Mouse (Mus musculus): ENCODE measurements at regions not wholly inside any gene's neighbourhood (a gene's known extent, or its start where the extent isn't known, plus 50 kb on each side); places are given as distances from the start of the nearest gene placed in this dataset.
A peak's percentile ranks its signal among the peaks of the same experiment; 100 is the strongest.

GRCm38 (mm10) chr12:104607410-104607809, 134.3 kb upstream of the Gsc start:
- DNase-seq (ENCODE audit: low spot score) (no peak), ATAC-seq (ENCODE audit: low FRiP score, low read depth) (no peak)
- Histone ChIP-seq H3K27me3 (ENCODE audit: control insufficient read depth, insufficient read depth, low read length) (no peaks in the 10 kb centered on the region), H3K27ac (replicated peaks; ENCODE audit: low read depth, low read length) (no peak overlapping the region), H3K4me1 (ENCODE audit: control insufficient read depth, insufficient read depth, low read length) (peaks cover 15% of the 10 kb centered on the region), H3K4me3 (replicated peaks; ENCODE audit: low read length) (no peak overlapping the region), H3K4me2 (replicated peaks; ENCODE audit: low read depth, low read length, severe bottlenecking) (no peak overlapping the region), H3K9ac (ENCODE audit: low read depth, low read length, severe bottlenecking) (no peak overlapping the region), H3K36me3 (ENCODE audit: control insufficient read depth, insufficient read depth, low read length) (no peaks in the 10 kb centered on the region), H3K9me3 (ENCODE audit: control insufficient read depth, low read length) (peaks cover 2% of the 10 kb centered on the region)
- TF ChIP-seq POLR2A (IDR thresholded peaks at IDR 0.05; ENCODE audit: borderline replicate concordance, extremely low read depth, insufficient read depth, insufficient read length): no peak
- WGBS: 84% methylated on average over 5 of the region's 5 CpGs

- no peak for ATAC-seq (ENCODE audit: low FRiP score, low read depth)
- Histone ChIP-seq H3K27me3 (ENCODE audit: control insufficient read depth, insufficient read depth, low read length) (no peaks in the 10 kb centered on the region), H3K9me3 (ENCODE audit: control insufficient read depth, low read length) (peaks cover 4% of the 10 kb centered on the region; the same call in 1 of the 2 replicates), H3K9ac (ENCODE audit: low read depth, low read length, severe bottlenecking) (no peak overlapping the region), H3K27ac (replicated peaks; ENCODE audit: low read depth, low read length) (no peak overlapping the region), H3K36me3 (ENCODE audit: control insufficient read depth, insufficient read depth, low read length) (no peaks in the 10 kb centered on the region), H3K4me1 (ENCODE audit: control insufficient read depth, insufficient read depth, low read length) (peaks cover 15% of the 10 kb centered on the region), H3K4me3 (replicated peaks; ENCODE audit: low read length) (no peak overlapping the region), H3K4me2 (replicated peaks; ENCODE audit: low read depth, low read length, severe bottlenecking) (no peak overlapping the region)
- no peak for DNase-seq (ENCODE audit: low spot score)
- WGBS: 41% methylated on average over 24 of the region's 24 CpGs
- no peak for TF ChIP-seq POLR2A (IDR thresholded peaks at IDR 0.05; ENCODE audit: borderline replicate concordance, extremely low read depth, insufficient read depth, insufficient read length)
These were observed 132.6 kb upstream of the Gsc start for GRCm38 (mm10) chr12:104605535-104606399.

GRCm38 (mm10) chr12:104598056-104598455, 124.9 kb upstream of the Gsc start:
- H3K9me3 ChIP-seq (ENCODE audit: control insufficient read depth, low read length): peaks cover 4% of the 10 kb centered on the region; the same call in 1 of the 2 replicates
- no peak overlapping the region for H3K9ac ChIP-seq (ENCODE audit: low read depth, low read length, severe bottlenecking)
- peaks cover 11% of the 10 kb centered on the region for H3K4me1 ChIP-seq (ENCODE audit: control insufficient read depth, insufficient read depth, low read length)
- TF ChIP-seq POLR2A (IDR thresholded peaks at IDR 0.05; ENCODE audit: borderline replicate concordance, extremely low read depth, insufficient read depth, insufficient read length): no peak
- H3K27ac ChIP-seq (replicated peaks; ENCODE audit: low read depth, low read length): no peak overlapping the region
- H3K4me2 ChIP-seq (replicated peaks; ENCODE audit: low read depth, low read length, severe bottlenecking): no peak overlapping the region
- ATAC-seq (ENCODE audit: low FRiP score, low read depth) (no peak), DNase-seq (ENCODE audit: low spot score) (no peak)
- H3K27me3 ChIP-seq (ENCODE audit: control insufficient read depth, insufficient read depth, low read length): no peaks in the 10 kb centered on the region
- no peak overlapping the region for H3K4me3 ChIP-seq (replicated peaks; ENCODE audit: low read length)
- no peaks in the 10 kb centered on the region for H3K36me3 ChIP-seq (ENCODE audit: control insufficient read depth, insufficient read depth, low read length)
- 72% methylated on average over 2 of the region's 2 CpGs for WGBS

GRCm38 (mm10) chr12:104593526-104594155, 120.5 kb upstream of the Gsc start:
- no peak overlapping the region for H3K9ac ChIP-seq (ENCODE audit: low read depth, low read length, severe bottlenecking)
- TF ChIP-seq POLR2A (IDR thresholded peaks at IDR 0.05; ENCODE audit: borderline replicate concordance, extremely low read depth, insufficient read depth, insufficient read length): no peak

GRCm38 (mm10) chr12:104592791-104593525, 119.8 kb upstream of the Gsc start:
- H3K4me3 ChIP-seq (replicated peaks; ENCODE audit: low read length): no peak overlapping the region; the same call in 1 of the 2 replicates
- H3K4me2 ChIP-seq (replicated peaks; ENCODE audit: low read depth, low read length, severe bottlenecking): peak overlapping the region; percentile 37
- H3K27ac ChIP-seq (replicated peaks; ENCODE audit: low read depth, low read length): no peak overlapping the region; the same call in 1 of the 2 replicates
- no peaks in the 10 kb centered on the region for H3K36me3 ChIP-seq (ENCODE audit: control insufficient read depth, insufficient read depth, low read length)
- no peaks in the 10 kb centered on the region for H3K9me3 ChIP-seq (ENCODE audit: control insufficient read depth, low read length)
- peak; percentile 61; the same call in 1 of the 2 replicates for ATAC-seq (ENCODE audit: low FRiP score, low read depth)
- H3K4me1 ChIP-seq (ENCODE audit: control insufficient read depth, insufficient read depth, low read length): peaks cover 29% of the 10 kb centered on the region
- no peak for TF ChIP-seq POLR2A (IDR thresholded peaks at IDR 0.05; ENCODE audit: borderline replicate concordance, extremely low read depth, insufficient read depth, insufficient read length)
- H3K27me3 ChIP-seq (ENCODE audit: control insufficient read depth, insufficient read depth, low read length): peaks cover 6% of the 10 kb centered on the region; the same call in 1 of the 2 replicates
- DNase-seq (ENCODE audit: low spot score): peak; percentile 60
- H3K9ac ChIP-seq (ENCODE audit: low read depth, low read length, severe bottlenecking): no peak overlapping the region
- WGBS: 22% methylated on average over 21 of the region's 21 CpGs

More at GRCm38 (mm10) chr12:104593526-104594155, 120.5 kb upstream of the Gsc start:
- Histone ChIP-seq H3K27me3 (ENCODE audit: control insufficient read depth, insufficient read depth, low read length) (peaks cover 6% of the 10 kb centered on the region; the same call in 1 of the 2 replicates), H3K36me3 (ENCODE audit: control insufficient read depth, insufficient read depth, low read length) (no peaks in the 10 kb centered on the region), H3K4me2 (replicated peaks; ENCODE audit: low read depth, low read length, severe bottlenecking) (peak overlapping the region; percentile 37), H3K27ac (replicated peaks; ENCODE audit: low read depth, low read length) (no peak overlapping the region; the same call in 1 of the 2 replicates), H3K9me3 (ENCODE audit: control insufficient read depth, low read length) (no peaks in the 10 kb centered on the region), H3K4me1 (ENCODE audit: control insufficient read depth, insufficient read depth, low read length) (peaks cover 29% of the 10 kb centered on the region), H3K4me3 (replicated peaks; ENCODE audit: low read length) (no peak overlapping the region)
- 13% methylated on average over 19 of the region's 19 CpGs for WGBS
- DNase-seq (ENCODE audit: low spot score): peak; percentile 70
- peak; percentile 74; the same call in 1 of the 2 replicates for ATAC-seq (ENCODE audit: low FRiP score, low read depth)
